Mouse (Mus musculus): ENCODE measurements around the gene Limk1. TPM values are rescaled to one million over a fixed set of nuclear protein-coding genes. Genes with fewer than 3 reads are reported as not detected.

Limk1 gene
- polyA plus RNA-seq, 1 experiment from 2014 or later, result 5.4 TPM

DNA sequence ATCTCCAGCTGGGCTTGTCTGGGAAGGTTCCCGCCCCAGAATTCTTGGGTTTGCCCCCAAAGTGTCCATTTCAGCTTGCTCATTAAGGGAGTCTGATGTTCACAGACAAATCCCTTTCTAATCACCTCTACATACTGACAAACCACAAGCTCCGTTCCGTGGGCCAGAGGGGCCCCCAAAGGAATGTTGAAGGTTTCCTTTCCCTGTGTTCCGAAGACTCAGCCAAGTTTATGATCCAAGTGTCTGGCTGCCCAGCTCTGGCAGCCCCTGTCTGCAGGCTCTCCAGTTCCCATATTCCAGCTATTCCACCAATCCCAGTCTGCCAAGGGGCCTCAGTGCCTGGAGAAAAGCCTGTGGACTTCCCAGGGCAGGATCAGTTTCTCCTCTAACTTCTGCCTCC lies 31.7 kb upstream of the Limk1 start:
- Histone ChIP-seq H3K4me2 (ENCODE audit: low read depth, severe bottlenecking) (no peak overlapping the region), H3K27ac (replicated peaks; ENCODE audit: low read depth, low read length) (no peak overlapping the region), H3K36me3 (ENCODE audit: control insufficient read depth, insufficient read depth, low read length) (no peaks in the 10 kb centered on the region), H3K27me3 (ENCODE audit: control insufficient read depth, insufficient read depth, low read length) (no peaks in the 10 kb centered on the region), H3K9me3 (ENCODE audit: control insufficient read depth, low read length) (no peaks in the 10 kb centered on the region), H3K9ac (ENCODE audit: low read length) (no peak overlapping the region), H3K4me3 (ENCODE audit: low read depth, low read length) (no peak overlapping the region), H3K4me1 (ENCODE audit: control insufficient read depth, insufficient read depth, low read length) (no peaks in the 10 kb centered on the region)
- no peak for DNase-seq (ENCODE audit: low spot score)
- 47% methylated on average over 4 of the region's 4 CpGs for WGBS
- ATAC-seq (ENCODE audit: insufficient number of reproducible peaks, low FRiP score, low TSS enrichment, low read depth), result no peak

DNA sequence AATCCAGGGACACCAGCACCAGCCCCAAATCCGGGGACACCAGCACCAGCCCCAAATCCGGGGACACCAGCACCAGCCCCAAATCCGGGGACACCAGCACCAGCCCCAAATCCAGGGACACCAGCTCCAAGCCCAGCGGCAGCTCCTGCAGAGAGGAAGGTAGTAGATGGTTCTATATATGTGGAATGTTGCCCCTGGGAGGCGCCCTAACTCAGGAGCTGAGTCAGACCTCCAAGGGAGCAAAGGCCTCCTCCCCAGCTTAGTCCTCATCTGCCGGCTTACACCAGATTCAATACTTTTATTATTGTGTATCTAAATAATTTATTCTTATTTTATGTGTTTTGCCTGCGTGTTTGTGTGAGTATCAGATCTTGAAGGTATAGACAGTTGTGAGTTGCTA lies 22.7 kb upstream of the Limk1 start:
- no peak overlapping the region for H3K4me3 ChIP-seq (ENCODE audit: low read depth, low read length)
- no peak overlapping the region for H3K27ac ChIP-seq (replicated peaks; ENCODE audit: low read depth, low read length)
- H3K9me3 ChIP-seq (ENCODE audit: control insufficient read depth, low read length), result no peaks in the 10 kb centered on the region
- H3K27me3 ChIP-seq (ENCODE audit: control insufficient read depth, insufficient read depth, low read length), result no peaks in the 10 kb centered on the region
- H3K36me3 ChIP-seq (ENCODE audit: control insufficient read depth, insufficient read depth, low read length), result no peaks in the 10 kb centered on the region
- no peak overlapping the region for H3K4me2 ChIP-seq (ENCODE audit: low read depth, severe bottlenecking)
- no peak for ATAC-seq (ENCODE audit: insufficient number of reproducible peaks, low FRiP score, low TSS enrichment, low read depth)
- WGBS, result 76% methylated on average over 7 of the region's 7 CpGs
- no peak for DNase-seq (ENCODE audit: low spot score)
- H3K4me1 ChIP-seq (ENCODE audit: control insufficient read depth, insufficient read depth, low read length), result no peaks in the 10 kb centered on the region
- H3K9ac ChIP-seq (ENCODE audit: low read length), result no peak overlapping the region

DNA sequence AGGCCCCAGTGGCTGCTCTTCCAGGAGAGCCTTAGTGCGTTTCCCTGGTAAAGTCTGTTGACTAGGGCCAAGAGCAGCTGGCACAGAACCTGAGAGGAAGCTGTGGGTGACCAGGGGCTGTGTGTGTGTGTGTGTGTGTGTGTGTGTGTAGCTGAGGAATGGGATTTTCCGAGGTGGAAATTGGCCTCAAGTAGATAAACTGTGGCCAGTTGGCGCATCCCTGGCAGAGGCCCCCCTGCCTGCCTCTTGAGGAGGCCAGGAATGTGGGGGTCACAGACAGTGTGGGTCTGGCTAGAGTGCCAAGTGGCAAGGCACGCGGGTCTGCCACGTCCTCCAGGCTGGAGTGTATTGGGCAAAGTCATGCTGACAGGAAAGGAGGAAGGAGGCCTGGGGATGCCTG lies 20.9 kb upstream of the Limk1 start:
- ATAC-seq (ENCODE audit: insufficient number of reproducible peaks, low FRiP score, low TSS enrichment, low read depth) (no peak), DNase-seq (ENCODE audit: low spot score) (no peak)
- 68% methylated on average over 6 of the region's 6 CpGs for WGBS
- H3K27me3 ChIP-seq (ENCODE audit: control insufficient read depth, insufficient read depth, low read length), result no peaks in the 10 kb centered on the region
- H3K9me3 ChIP-seq (ENCODE audit: control insufficient read depth, low read length), result no peaks in the 10 kb centered on the region
- H3K4me1 ChIP-seq (ENCODE audit: control insufficient read depth, insufficient read depth, low read length), result no peaks in the 10 kb centered on the region
- H3K36me3 ChIP-seq (ENCODE audit: control insufficient read depth, insufficient read depth, low read length), result no peaks in the 10 kb centered on the region
- no peak overlapping the region for H3K4me2 ChIP-seq (ENCODE audit: low read depth, severe bottlenecking)
- H3K27ac ChIP-seq (replicated peaks; ENCODE audit: low read depth, low read length), result no peak overlapping the region
- no peak overlapping the region for H3K4me3 ChIP-seq (ENCODE audit: low read depth, low read length)
- H3K9ac ChIP-seq (ENCODE audit: low read length), result no peak overlapping the region

DNA sequence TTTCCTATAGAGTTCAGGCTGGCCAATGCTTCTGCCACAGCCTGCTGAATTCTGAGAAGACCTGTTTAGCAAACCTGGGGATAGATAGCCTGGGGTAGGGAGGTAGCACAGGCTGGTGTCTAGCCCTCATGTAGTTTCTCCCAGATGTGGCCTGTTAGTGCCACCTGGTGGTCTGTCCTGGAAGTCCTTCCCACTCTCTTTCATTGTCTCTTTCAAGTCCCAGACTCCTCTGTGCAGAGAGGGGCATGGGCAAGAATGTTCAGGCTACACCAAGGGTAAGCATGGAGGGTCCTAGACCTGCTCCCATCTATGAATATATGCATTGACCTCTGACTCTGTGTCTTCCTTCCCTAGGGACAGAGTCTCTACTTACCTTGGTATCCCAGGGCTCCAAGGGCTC lies 15.8 kb upstream of the Limk1 start:
- ATAC-seq (ENCODE audit: insufficient number of reproducible peaks, low FRiP score, low TSS enrichment, low read depth), result no peak
- no peak overlapping the region for H3K9ac ChIP-seq (ENCODE audit: low read length)
- no peak overlapping the region for H3K4me3 ChIP-seq (ENCODE audit: low read depth, low read length)
- no peaks in the 10 kb centered on the region for H3K27me3 ChIP-seq (ENCODE audit: control insufficient read depth, insufficient read depth, low read length)
- no peaks in the 10 kb centered on the region for H3K36me3 ChIP-seq (ENCODE audit: control insufficient read depth, insufficient read depth, low read length)
- DNase-seq (ENCODE audit: low spot score), result peak; percentile 89
- H3K4me1 ChIP-seq (ENCODE audit: control insufficient read depth, insufficient read depth, low read length), result no peaks in the 10 kb centered on the region
- no peaks in the 10 kb centered on the region for H3K9me3 ChIP-seq (ENCODE audit: control insufficient read depth, low read length)
- H3K4me2 ChIP-seq (ENCODE audit: low read depth, severe bottlenecking), result no peak overlapping the region
- H3K27ac ChIP-seq (replicated peaks; ENCODE audit: low read depth, low read length), result no peak overlapping the region

DNA sequence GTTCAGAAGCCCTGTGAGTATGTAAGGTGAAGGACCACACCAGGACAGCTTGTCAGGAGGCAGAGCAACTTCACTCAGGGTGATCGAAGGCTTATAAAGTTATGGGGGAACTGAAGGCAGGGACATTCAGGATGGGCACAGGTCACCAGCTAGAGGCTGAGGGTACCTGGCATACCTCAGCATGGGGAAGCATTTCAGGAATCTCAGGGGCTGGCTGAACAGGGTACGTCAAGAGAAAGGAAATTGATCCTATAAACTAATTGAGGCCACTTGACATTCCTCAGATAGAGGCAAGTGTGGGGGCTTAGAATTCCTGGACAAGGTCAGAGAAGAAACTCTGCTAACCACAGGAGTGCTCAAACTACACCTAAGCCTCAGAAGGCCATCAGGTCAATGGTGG lies 7.1 kb upstream of the Limk1 start:
- Histone ChIP-seq H3K9ac (ENCODE audit: low read length) (no peak overlapping the region), H3K4me1 (ENCODE audit: control insufficient read depth, insufficient read depth, low read length) (no peaks in the 10 kb centered on the region), H3K4me3 (ENCODE audit: low read depth, low read length) (no peak overlapping the region), H3K27ac (replicated peaks; ENCODE audit: low read depth, low read length) (no peak overlapping the region), H3K36me3 (ENCODE audit: control insufficient read depth, insufficient read depth, low read length) (no peaks in the 10 kb centered on the region), H3K4me2 (ENCODE audit: low read depth, severe bottlenecking) (no peak overlapping the region), H3K27me3 (ENCODE audit: control insufficient read depth, insufficient read depth, low read length) (no peaks in the 10 kb centered on the region), H3K9me3 (ENCODE audit: control insufficient read depth, low read length) (no peaks in the 10 kb centered on the region)
- DNase-seq (ENCODE audit: low spot score), result no peak
- no peak for ATAC-seq (ENCODE audit: insufficient number of reproducible peaks, low FRiP score, low TSS enrichment, low read depth)
- 58% methylated on average over 2 of the region's 2 CpGs for WGBS

DNA sequence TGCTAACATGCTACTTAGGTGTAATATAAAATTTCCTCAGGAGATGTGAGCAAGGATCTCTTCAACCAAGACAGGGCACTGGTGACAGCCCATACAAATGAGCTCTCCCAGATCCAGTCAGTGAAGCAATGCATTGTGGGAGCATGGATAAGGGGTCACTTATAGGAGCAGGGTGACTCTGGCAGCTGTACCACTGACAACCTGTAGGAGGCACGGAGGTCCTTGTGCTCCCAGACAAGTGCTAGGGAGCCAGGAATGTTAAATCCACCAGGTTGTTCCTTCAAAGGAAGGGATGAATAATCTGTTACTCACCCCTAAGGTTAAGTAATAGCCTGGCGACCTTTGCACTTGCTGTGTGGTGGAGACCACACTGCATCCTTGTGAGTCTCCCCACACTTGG lies 6.7 kb upstream of the Limk1 start:
- DNase-seq (ENCODE audit: low spot score), result peak; percentile 32
- no peaks in the 10 kb centered on the region for H3K4me1 ChIP-seq (ENCODE audit: control insufficient read depth, insufficient read depth, low read length)
- no peak overlapping the region for H3K4me3 ChIP-seq (ENCODE audit: low read depth, low read length)
- no peaks in the 10 kb centered on the region for H3K36me3 ChIP-seq (ENCODE audit: control insufficient read depth, insufficient read depth, low read length)
- no peak overlapping the region for H3K9ac ChIP-seq (ENCODE audit: low read length)
- H3K4me2 ChIP-seq (ENCODE audit: low read depth, severe bottlenecking), result no peak overlapping the region
- H3K9me3 ChIP-seq (ENCODE audit: control insufficient read depth, low read length), result no peaks in the 10 kb centered on the region
- WGBS, result 12% methylated on average over 2 of the region's 2 CpGs
- no peaks in the 10 kb centered on the region for H3K27me3 ChIP-seq (ENCODE audit: control insufficient read depth, insufficient read depth, low read length)
- H3K27ac ChIP-seq (replicated peaks; ENCODE audit: low read depth, low read length), result no peak overlapping the region
- ATAC-seq (ENCODE audit: insufficient number of reproducible peaks, low FRiP score, low TSS enrichment, low read depth), result no peak

DNA sequence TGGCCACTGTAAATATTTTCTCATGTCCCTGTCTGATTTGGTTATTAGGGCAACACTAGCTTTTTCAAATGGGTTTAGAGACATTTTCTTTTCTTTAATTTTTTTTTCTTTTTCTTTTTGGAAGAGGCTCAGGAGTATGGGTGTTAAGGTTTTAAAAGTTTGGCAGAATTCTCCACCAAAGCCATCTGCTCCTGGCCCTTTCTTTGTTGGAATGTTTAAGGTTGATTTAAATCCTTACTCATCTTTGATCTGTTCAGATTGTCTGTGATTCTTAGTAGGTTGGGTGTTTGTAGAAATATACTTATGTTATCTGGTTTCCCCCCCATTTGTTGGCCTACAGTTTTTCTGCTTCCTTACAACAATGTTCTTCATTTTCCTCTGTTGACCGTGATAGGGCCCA lies 4.3 kb upstream of the Limk1 start:
- no peak overlapping the region for H3K4me3 ChIP-seq (ENCODE audit: low read depth, low read length)
- no peak for ATAC-seq (ENCODE audit: insufficient number of reproducible peaks, low FRiP score, low TSS enrichment, low read depth)
- H3K36me3 ChIP-seq (ENCODE audit: control insufficient read depth, insufficient read depth, low read length), result no peaks in the 10 kb centered on the region
- H3K4me2 ChIP-seq (ENCODE audit: low read depth, severe bottlenecking), result no peak overlapping the region
- no peak overlapping the region for H3K9ac ChIP-seq (ENCODE audit: low read length)
- H3K27ac ChIP-seq (replicated peaks; ENCODE audit: low read depth, low read length), result no peak overlapping the region
- H3K4me1 ChIP-seq (ENCODE audit: control insufficient read depth, insufficient read depth, low read length), result 0 out of 2 replicates have a peak, but pooled peaks cover 2% of the 10 kb centered on the region
- no peaks in the 10 kb centered on the region for H3K27me3 ChIP-seq (ENCODE audit: control insufficient read depth, insufficient read depth, low read length)
- H3K9me3 ChIP-seq (ENCODE audit: control insufficient read depth, low read length), result no peaks in the 10 kb centered on the region
- 88% methylated on average over 1 of the region's 1 CpGs for whole genome bisulfite sequencing
- DNase-seq (ENCODE audit: low spot score), result no peak

DNA sequence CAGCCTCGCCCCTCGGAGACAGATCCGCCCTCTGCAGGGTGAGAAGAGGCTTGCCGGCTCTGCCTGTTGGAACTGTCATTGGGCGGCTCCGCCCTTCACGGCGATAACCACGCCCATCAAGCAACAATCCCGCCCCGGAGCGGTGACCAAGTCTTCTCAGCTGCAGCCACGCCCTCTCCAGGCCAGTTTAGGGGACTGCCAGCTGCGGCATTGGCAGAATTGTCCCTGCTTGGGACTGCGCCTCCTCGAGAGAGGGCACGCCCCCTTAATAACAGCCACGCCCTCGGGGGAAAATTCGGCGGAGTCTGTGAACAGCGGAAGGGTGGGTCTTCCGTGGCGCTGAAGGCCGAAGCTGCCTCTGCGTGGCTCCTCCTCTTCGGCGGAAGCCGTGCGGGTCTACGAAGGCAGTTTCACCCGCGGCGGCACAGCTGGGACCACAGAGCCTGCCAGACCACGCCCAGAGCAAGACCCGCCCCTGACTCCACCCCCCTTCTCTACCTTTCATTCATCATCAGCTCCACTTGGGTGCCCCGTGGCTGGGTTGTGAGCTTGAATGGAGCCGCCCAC lies 403 bp upstream of the Limk1 start:
- peak overlapping the region; percentile 67 for H3K9ac ChIP-seq (ENCODE audit: low read length)
- H3K4me1 ChIP-seq (ENCODE audit: control insufficient read depth, insufficient read depth, low read length), result 0 out of 2 replicates have a peak, but pooled peaks cover 5% of the 10 kb centered on the region
- no peaks in the 10 kb centered on the region for H3K9me3 ChIP-seq (ENCODE audit: control insufficient read depth, low read length)
- peak overlapping the region; percentile 87 for H3K4me2 ChIP-seq (ENCODE audit: low read depth, severe bottlenecking)
- WGBS, result under 1% methylated on average over 38 of the region's 38 CpGs
- DNase-seq (ENCODE audit: low spot score) (peak; percentile 99), ATAC-seq (ENCODE audit: insufficient number of reproducible peaks, low FRiP score, low TSS enrichment, low read depth) (peak; percentile 96)
- H3K4me3 ChIP-seq (ENCODE audit: low read depth, low read length), result peak overlapping the region; percentile 67
- H3K36me3 ChIP-seq (ENCODE audit: control insufficient read depth, insufficient read depth, low read length), result no peaks in the 10 kb centered on the region
- no peaks in the 10 kb centered on the region for H3K27me3 ChIP-seq (ENCODE audit: control insufficient read depth, insufficient read depth, low read length)
- no peak overlapping the region; the same call in 1 of the 2 replicates for H3K27ac ChIP-seq (replicated peaks; ENCODE audit: low read depth, low read length)

DNA sequence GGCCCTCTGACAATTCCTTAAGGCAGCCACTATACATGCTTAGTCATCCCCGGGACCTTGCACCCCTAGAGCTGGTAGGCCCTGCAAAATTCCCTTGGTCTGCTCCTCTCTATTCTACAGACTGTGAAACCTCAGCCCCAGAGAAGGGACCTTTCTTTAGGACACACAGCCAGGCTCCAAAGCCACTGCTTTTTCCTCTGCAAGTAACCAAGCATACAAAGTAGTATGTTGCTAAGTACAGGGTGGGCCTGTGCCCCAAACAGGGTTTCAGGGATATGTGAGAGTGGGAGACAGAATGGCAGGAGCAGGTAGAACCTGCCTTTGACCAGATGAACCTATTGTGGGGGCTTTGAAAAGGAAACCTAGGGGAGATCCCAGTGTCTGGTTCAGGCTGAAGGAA lies 1.2 kb downstream of the Limk1 start:
- 86% methylated on average over 1 of the region's 1 CpGs for WGBS
- no peaks in the 10 kb centered on the region for H3K27me3 ChIP-seq (ENCODE audit: control insufficient read depth, insufficient read depth, low read length)
- no peak overlapping the region for H3K27ac ChIP-seq (replicated peaks; ENCODE audit: low read depth, low read length)
- 0 out of 2 replicates have a peak, but pooled peaks cover 5% of the 10 kb centered on the region for H3K4me1 ChIP-seq (ENCODE audit: control insufficient read depth, insufficient read depth, low read length)
- H3K9me3 ChIP-seq (ENCODE audit: control insufficient read depth, low read length), result no peaks in the 10 kb centered on the region
- peak overlapping the region; percentile 67 for H3K4me3 ChIP-seq (ENCODE audit: low read depth, low read length)
- no peaks in the 10 kb centered on the region for H3K36me3 ChIP-seq (ENCODE audit: control insufficient read depth, insufficient read depth, low read length)
- no peak for DNase-seq (ENCODE audit: low spot score)
- no peak overlapping the region for H3K9ac ChIP-seq (ENCODE audit: low read length)
- ATAC-seq (ENCODE audit: insufficient number of reproducible peaks, low FRiP score, low TSS enrichment, low read depth), result no peak
- peak overlapping the region; percentile 87 for H3K4me2 ChIP-seq (ENCODE audit: low read depth, severe bottlenecking)

Data from limb, embryonic 11.5 days (tissue).